Mouse (Mus musculus): ENCODE measurements at regions not wholly inside any gene's neighbourhood (a gene's known extent, or its start where the extent isn't known, plus 50 kb on each side); places are given as distances from the start of the nearest gene placed in this dataset.
"Not testable (repeated sequence)": the region's sequence is repeated elsewhere in the genome, so short reads cannot be mapped to it uniquely, and the experiment has no call there.

- DNase-seq (ENCODE audit: low spot score in 2 of 2), result not testable (repeated sequence)
Measured at GRCm38 (mm10) chr11:12913401-12913800, 448.6 kb upstream of the Cobl start.

- no peak for DNase-seq (ENCODE audit: low spot score in 2 of 2)
Measured at GRCm38 (mm10) chr11:12873712-12874111, 409.0 kb upstream of the Cobl start.

- no peak for DNase-seq (ENCODE audit: low spot score in 2 of 2)
Measured at GRCm38 (mm10) chr11:12872802-12873201, 408.0 kb upstream of the Cobl start.

GRCm38 (mm10) chr11:12872399-12872798, 407.6 kb upstream of the Cobl start:
- no peak for DNase-seq (ENCODE audit: low spot score in 2 of 2)

GRCm38 (mm10) chr11:12867541-12867940, 402.8 kb upstream of the Cobl start:
- no peak for DNase-seq (ENCODE audit: low spot score in 2 of 2)

GRCm38 (mm10) chr11:12865034-12865620, 400.4 kb upstream of the Cobl start:
- DNase-seq (ENCODE audit: low spot score in 2 of 2), result no peak

GRCm38 (mm10) chr11:12859344-12859930, 394.7 kb upstream of the Cobl start:
- DNase-seq (ENCODE audit: low spot score in 2 of 2), result no peak

GRCm38 (mm10) chr11:12858274-12858884, 393.6 kb upstream of the Cobl start:
- DNase-seq (ENCODE audit: low spot score in 2 of 2), result no peak

- DNase-seq (ENCODE audit: low spot score in 2 of 2), result no peak
Measured at GRCm38 (mm10) chr11:12857358-12858199, 392.8 kb upstream of the Cobl start.

GRCm38 (mm10) chr11:12847793-12848192, 383.0 kb upstream of the Cobl start:
- no peak for DNase-seq (ENCODE audit: low spot score in 2 of 2)

- no peak for DNase-seq (ENCODE audit: low spot score in 2 of 2)
Measured at GRCm38 (mm10) chr11:12843631-12844423, 379.1 kb upstream of the Cobl start.

- no peak for DNase-seq (ENCODE audit: low spot score in 2 of 2)
Measured at GRCm38 (mm10) chr11:12841393-12841792, 376.6 kb upstream of the Cobl start.

GRCm38 (mm10) chr11:12837920-12838319, 373.2 kb upstream of the Cobl start:
- DNase-seq (ENCODE audit: low spot score in 2 of 2), result no peak

- no peak for DNase-seq (ENCODE audit: low spot score in 2 of 2)
Measured at GRCm38 (mm10) chr11:12837387-12837786, 372.6 kb upstream of the Cobl start.

- no peak for DNase-seq (ENCODE audit: low spot score in 2 of 2)
Measured at GRCm38 (mm10) chr11:12836387-12836786, 371.6 kb upstream of the Cobl start.

GRCm38 (mm10) chr11:12812021-12812420, 347.3 kb upstream of the Cobl start:
- no peak for DNase-seq (ENCODE audit: low spot score in 2 of 2)

GRCm38 (mm10) chr11:12810949-12811881, 346.5 kb upstream of the Cobl start:
- peak; percentile 15 to 27 for DNase-seq (ENCODE audit: low spot score in 2 of 2)

Data from adrenal gland, postnatal 4 days (tissue).